Mouse (Mus musculus): ENCODE results near the gene Prpf6. TPM values are rescaled to one million over a fixed set of nuclear protein-coding genes. Genes with fewer than 3 reads are reported as not detected.

The Prpf6 gene
- polyA plus RNA-seq, 1 experiment from 2014 or later: 63.6 TPM

GRCm38 (mm10) chr2:181598454-181599351 is 7.0 kb downstream of the Prpf6 start, which contains the start of gene Samd10:
Gene Samd10 (minus strand): TSS chr2:181599212.
- Histone ChIP-seq H3K4me2 (replicated peaks) (peak within 1 kb of the TSS; percentile 94), H3K27me3 (peaks cover 16% of the 10 kb centered on the region), H3K36me3 (no peaks in the 10 kb centered on the region), H3K4me3 (replicated peaks) (peak within 1 kb of the TSS; percentile 57), H3K27ac (replicated peaks) (peak within 1 kb of the TSS; percentile 61), H3K4me1 (peaks cover 29% of the 10 kb centered on the region), H3K9me3 (replicated peaks) (no peaks in the 10 kb centered on the region), H3K9ac (peak within 1 kb of the TSS; percentile 39)
- ATAC-seq (ENCODE audit: insufficient number of reproducible peaks, low FRiP score, low TSS enrichment, low read depth): no peak
- WGBS: 3% methylated on average over 71 of the region's 71 CpGs

DNA sequence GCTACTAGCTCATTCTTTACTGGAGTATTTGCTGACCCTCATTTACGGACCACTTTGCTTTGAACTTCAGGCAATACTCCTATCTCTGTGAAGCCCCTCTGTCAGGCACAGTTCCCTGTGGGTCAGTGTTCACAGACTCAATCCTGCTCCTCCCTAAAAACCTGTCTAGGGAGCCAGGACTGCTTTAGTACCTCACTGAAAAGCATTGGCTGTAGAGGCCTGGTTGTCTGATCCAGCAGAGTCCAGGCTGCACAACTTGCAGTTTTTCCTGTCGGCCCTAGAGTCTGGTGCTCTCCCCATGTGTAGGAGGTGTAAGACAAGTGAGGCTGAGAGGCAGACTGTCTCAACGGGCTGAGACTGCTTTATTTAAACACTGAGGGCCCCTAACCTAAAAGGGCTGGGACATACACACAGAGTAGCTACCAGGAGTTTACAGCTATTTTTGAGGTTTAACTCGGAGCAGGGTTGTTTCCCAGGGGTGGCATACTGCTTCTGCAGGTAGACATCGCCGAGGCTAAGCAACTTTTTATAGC is 8.6 kb downstream of the Prpf6 start:
- no peak for ATAC-seq (ENCODE audit: insufficient number of reproducible peaks, low FRiP score, low TSS enrichment, low read depth)
- WGBS: 54% methylated on average over 6 of the region's 6 CpGs
- H3K9me3 ChIP-seq (replicated peaks): no peaks in the 10 kb centered on the region
- 0 out of 2 replicates have a peak overlapping the region, but pooled peaks have one; percentile 35 for H3K9ac ChIP-seq
- H3K27me3 ChIP-seq: peaks cover 16% of the 10 kb centered on the region
- H3K4me3 ChIP-seq (replicated peaks): peak overlapping the region; percentile 98
- H3K4me2 ChIP-seq (replicated peaks): peak overlapping the region; percentile 73
- H3K4me1 ChIP-seq: peaks cover 29% of the 10 kb centered on the region
- no peaks in the 10 kb centered on the region for H3K36me3 ChIP-seq
- H3K27ac ChIP-seq (replicated peaks): peak overlapping the region; percentile 81

- 1% methylated on average over 57 of the region's 57 CpGs for WGBS
- Histone ChIP-seq H3K4me3 (replicated peaks) (peak overlapping the region; percentile 98), H3K27me3 (peaks cover 16% of the 10 kb centered on the region), H3K36me3 (no peaks in the 10 kb centered on the region), H3K9me3 (replicated peaks) (no peaks in the 10 kb centered on the region), H3K4me2 (replicated peaks) (peak overlapping the region; percentile 73), H3K4me1 (peaks cover 29% of the 10 kb centered on the region), H3K9ac (peak overlapping the region; percentile 91), H3K27ac (replicated peaks) (peak overlapping the region; percentile 85)
- ATAC-seq (ENCODE audit: insufficient number of reproducible peaks, low FRiP score, low TSS enrichment, low read depth): peak; percentile 93
These were observed 9.4 kb downstream of the Prpf6 start for GRCm38 (mm10) chr2:181600828-181601750.

DNA sequence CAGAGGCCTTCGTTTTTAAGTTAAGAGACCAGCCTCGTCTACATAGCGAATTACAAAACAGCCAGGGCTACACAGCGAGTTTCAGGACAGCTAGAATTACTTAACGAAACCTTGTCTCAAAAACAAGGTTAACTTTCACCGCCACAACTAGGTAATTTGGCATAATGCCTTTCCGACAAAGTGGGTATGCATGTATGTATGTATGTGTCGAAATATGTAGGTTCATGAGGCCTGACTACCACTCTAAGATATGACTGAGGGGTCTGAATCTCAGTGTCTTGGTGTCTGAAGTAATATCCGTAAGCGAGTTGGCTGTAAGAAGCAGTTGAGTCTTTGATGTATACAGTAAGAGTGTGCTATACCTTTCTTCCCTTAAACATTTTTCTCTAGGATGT is 10.1 kb downstream of the Prpf6 start:
- Histone ChIP-seq H3K9me3 (replicated peaks) (no peaks in the 10 kb centered on the region), H3K36me3 (no peaks in the 10 kb centered on the region), H3K27me3 (peaks cover 16% of the 10 kb centered on the region), H3K9ac (peak overlapping the region; percentile 91), H3K27ac (replicated peaks) (no peak overlapping the region; the same call in 1 of the 2 replicates), H3K4me2 (replicated peaks) (peak overlapping the region; percentile 73), H3K4me3 (replicated peaks) (peak overlapping the region; percentile 98), H3K4me1 (peaks cover 29% of the 10 kb centered on the region)
- 25% methylated on average over 10 of the region's 10 CpGs for WGBS
- no peak for ATAC-seq (ENCODE audit: insufficient number of reproducible peaks, low FRiP score, low TSS enrichment, low read depth)

- WGBS: 73% methylated on average over 4 of the region's 4 CpGs
- H3K36me3 ChIP-seq: no peaks in the 10 kb centered on the region
- peak overlapping the region; percentile 73; the same call in 1 of the 2 replicates for H3K4me2 ChIP-seq (replicated peaks)
- H3K4me1 ChIP-seq: peaks cover 29% of the 10 kb centered on the region
- no peak for ATAC-seq (ENCODE audit: insufficient number of reproducible peaks, low FRiP score, low TSS enrichment, low read depth)
- peaks cover 16% of the 10 kb centered on the region for H3K27me3 ChIP-seq
- 0 out of 2 replicates have a peak overlapping the region, but pooled peaks have one; percentile 91 for H3K9ac ChIP-seq
- H3K4me3 ChIP-seq (replicated peaks): peak overlapping the region; percentile 98; the same call in 1 of the 2 replicates
- no peak overlapping the region for H3K27ac ChIP-seq (replicated peaks)
- H3K9me3 ChIP-seq (replicated peaks): no peaks in the 10 kb centered on the region
These were observed 10.7 kb downstream of the Prpf6 start for GRCm38 (mm10) chr2:181602367-181602766.

- WGBS: 83% methylated on average over 5 of the region's 5 CpGs
- H3K4me3 ChIP-seq (replicated peaks): no peak overlapping the region
- no peak overlapping the region for H3K27ac ChIP-seq (replicated peaks)
- H3K9me3 ChIP-seq (replicated peaks): no peaks in the 10 kb centered on the region
- no peaks in the 10 kb centered on the region for H3K27me3 ChIP-seq
- H3K4me2 ChIP-seq (replicated peaks): no peak overlapping the region
- H3K4me1 ChIP-seq: no peaks in the 10 kb centered on the region
- no peak overlapping the region for H3K9ac ChIP-seq
- H3K36me3 ChIP-seq: peaks cover 55% of the 10 kb centered on the region
- no peak for ATAC-seq (ENCODE audit: insufficient number of reproducible peaks, low FRiP score, low TSS enrichment, low read depth)
These were observed 27.3 kb downstream of the Prpf6 start for GRCm38 (mm10) chr2:181618761-181619495.

DNA sequence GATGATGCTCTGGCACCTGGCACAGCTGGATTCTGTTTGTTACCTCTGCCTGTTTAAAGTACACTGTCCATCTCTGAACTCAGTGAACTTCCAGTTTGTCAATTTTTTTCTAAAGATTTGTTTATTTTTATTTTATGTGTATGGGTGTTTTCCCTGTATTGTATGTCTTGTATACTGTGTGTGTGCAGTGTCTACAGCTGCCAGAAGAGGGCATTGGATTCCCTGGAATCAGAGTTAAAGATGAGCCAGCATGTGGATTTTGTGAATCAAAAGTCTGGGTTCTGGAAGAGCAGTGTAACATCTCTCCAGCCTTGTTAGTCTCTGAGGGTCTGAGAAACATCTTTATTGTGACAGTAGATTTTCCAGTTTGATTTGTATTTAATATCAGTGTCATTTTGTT is 31.7 kb downstream of the Prpf6 start:
- H3K9ac ChIP-seq: no peak overlapping the region
- H3K36me3 ChIP-seq: peaks cover 57% of the 10 kb centered on the region
- H3K4me2 ChIP-seq (replicated peaks): no peak overlapping the region
- H3K27ac ChIP-seq (replicated peaks): no peak overlapping the region
- H3K9me3 ChIP-seq (replicated peaks): no peaks in the 10 kb centered on the region
- H3K27me3 ChIP-seq: no peaks in the 10 kb centered on the region
- ATAC-seq (ENCODE audit: insufficient number of reproducible peaks, low FRiP score, low TSS enrichment, low read depth): no peak
- H3K4me3 ChIP-seq (replicated peaks): no peak overlapping the region
- H3K4me1 ChIP-seq: no peaks in the 10 kb centered on the region

GRCm38 (mm10) chr2:181628471-181628870 is 36.8 kb downstream of the Prpf6 start:
- peaks cover 43% of the 10 kb centered on the region for H3K36me3 ChIP-seq
- H3K9me3 ChIP-seq (replicated peaks): no peaks in the 10 kb centered on the region
- no peaks in the 10 kb centered on the region for H3K4me1 ChIP-seq
- H3K4me2 ChIP-seq (replicated peaks): no peak overlapping the region
- no peak overlapping the region for H3K4me3 ChIP-seq (replicated peaks)
- no peak overlapping the region for H3K27ac ChIP-seq (replicated peaks)
- H3K27me3 ChIP-seq: no peaks in the 10 kb centered on the region
- H3K9ac ChIP-seq: no peak overlapping the region
- no peak for ATAC-seq (ENCODE audit: insufficient number of reproducible peaks, low FRiP score, low TSS enrichment, low read depth)

DNA sequence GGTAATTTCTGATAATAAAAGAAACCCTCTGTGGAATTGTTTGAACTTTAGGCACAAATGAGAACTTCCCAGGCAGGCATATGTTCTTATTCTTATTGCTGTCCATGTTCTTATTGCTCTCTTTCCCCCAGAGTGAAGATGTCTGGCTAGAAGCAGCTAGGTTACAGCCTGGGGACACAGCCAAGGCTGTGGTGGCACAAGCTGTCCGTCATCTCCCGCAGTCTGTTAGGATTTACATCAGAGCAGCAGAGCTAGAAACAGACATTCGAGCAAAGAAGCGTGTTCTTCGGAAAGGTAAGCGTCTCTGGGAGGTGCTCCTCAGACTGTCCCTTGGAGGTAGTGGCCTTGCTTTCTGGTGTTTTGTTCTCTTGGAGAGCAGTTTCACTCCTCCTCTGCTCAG is 41.0 kb downstream of the Prpf6 start:
- no peak overlapping the region for H3K9ac ChIP-seq
- H3K4me2 ChIP-seq (replicated peaks): no peak overlapping the region
- no peaks in the 10 kb centered on the region for H3K4me1 ChIP-seq
- H3K36me3 ChIP-seq: peaks cover 57% of the 10 kb centered on the region
- H3K4me3 ChIP-seq (replicated peaks): no peak overlapping the region
- no peaks in the 10 kb centered on the region for H3K27me3 ChIP-seq
- H3K27ac ChIP-seq (replicated peaks): no peak overlapping the region
- H3K9me3 ChIP-seq (replicated peaks): no peaks in the 10 kb centered on the region
- WGBS: 94% methylated on average over 6 of the region's 6 CpGs
- no peak for ATAC-seq (ENCODE audit: insufficient number of reproducible peaks, low FRiP score, low TSS enrichment, low read depth)

DNA sequence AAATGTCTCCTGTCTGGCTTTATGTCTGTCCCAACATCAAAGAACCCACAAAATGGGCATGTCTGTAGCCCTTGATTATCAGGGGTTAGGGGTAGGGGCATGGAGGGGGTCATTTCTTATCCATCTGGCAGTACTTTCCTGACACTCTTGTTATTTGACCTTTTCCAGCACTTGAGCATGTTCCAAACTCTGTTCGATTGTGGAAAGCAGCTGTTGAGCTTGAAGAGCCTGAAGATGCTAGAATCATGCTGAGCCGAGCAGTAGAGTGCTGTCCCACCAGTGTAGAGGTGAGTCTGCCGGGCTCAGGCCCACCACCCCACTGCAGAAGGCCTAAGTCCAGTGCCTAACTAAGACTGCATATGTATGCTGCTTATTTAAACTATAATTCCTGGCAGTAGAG is 44.2 kb downstream of the Prpf6 start:
- no peaks in the 10 kb centered on the region for H3K27me3 ChIP-seq
- H3K9ac ChIP-seq: no peak overlapping the region
- H3K36me3 ChIP-seq: peaks cover 77% of the 10 kb centered on the region
- no peaks in the 10 kb centered on the region for H3K9me3 ChIP-seq (replicated peaks)
- H3K4me1 ChIP-seq: no peaks in the 10 kb centered on the region
- 90% methylated on average over 3 of the region's 3 CpGs for WGBS
- ATAC-seq (ENCODE audit: insufficient number of reproducible peaks, low FRiP score, low TSS enrichment, low read depth): no peak
- H3K27ac ChIP-seq (replicated peaks): no peak overlapping the region
- no peak overlapping the region for H3K4me3 ChIP-seq (replicated peaks)
- no peak overlapping the region for H3K4me2 ChIP-seq (replicated peaks)

All from embryonic facial prominence, embryonic 15.5 days (tissue).